Mouse (Mus musculus) forebrain, embryonic 11.5 days (tissue): ENCODE measurements around the gene Nub1. TPM values are rescaled to one million over a fixed set of nuclear protein-coding genes. Genes with fewer than 3 reads are reported as not detected.
A peak's percentile ranks its signal among the peaks of the same experiment; 100 is the strongest.

Experiments used
- ATAC-seq: fragments of 200-750 bp; cut with Nextera tagmentation; replicated peaks from 2 replicates; pipeline ENCODE4 v1.8.0; 2017; ENCODE audit warnings: moderate TSS enrichment; ENCODE audit not compliant: low FRiP score
- DNase-seq: peaks from one replicate; pipeline ENCODE4 v3.0.0-alpha.2; 2017; ENCODE audit warnings: low spot score
- H3K27ac ChIP-seq: fragments of 300-500 bp; sonication (generic); 2 replicates; pipeline ENCODE4 v1.5.1; 2014; ENCODE audit warnings: low read depth, low read length
- H3K27me3 ChIP-seq: fragments of 300-500 bp; sonication (generic); 2 replicates; pipeline ENCODE4 v1.6.1; 2014; ENCODE audit warnings: mild to moderate bottlenecking, low read length, mixed read lengths; ENCODE audit not compliant: control insufficient read depth, insufficient read depth
- H3K36me3 ChIP-seq: fragments of 300-500 bp; sonication (generic); 2 replicates; pipeline ENCODE4 v1.6.1; 2014; ENCODE audit warnings: mild to moderate bottlenecking, low read length, moderate library complexity, mixed read lengths; ENCODE audit not compliant: control insufficient read depth, insufficient read depth
- H3K4me1 ChIP-seq: fragments of 300-500 bp; sonication (generic); replicated peaks from 2 replicates; pipeline ENCODE4 v1.6.1; 2014; ENCODE audit warnings: low read length, mixed read lengths; ENCODE audit not compliant: control insufficient read depth, insufficient read depth
- H3K4me2 ChIP-seq: fragments of 300-500 bp; sonication (generic); 2 replicates; pipeline ENCODE4 v1.6.1; 2014; ENCODE audit warnings: low read depth, mild to moderate bottlenecking, low read length, moderate library complexity, mixed read lengths; ENCODE audit not compliant: severe bottlenecking
- H3K4me3 ChIP-seq: fragments of 300-500 bp; sonication (generic); 2 replicates; pipeline ENCODE4 v1.5.1; 2014; ENCODE audit warnings: low read depth, low read length
- H3K9ac ChIP-seq: fragments of 300-500 bp; sonication (generic); 2 replicates; pipeline ENCODE4 v1.6.1; 2014; ENCODE audit warnings: low read length
- H3K9me3 ChIP-seq: fragments of 300-500 bp; sonication (generic); 2 replicates; pipeline ENCODE4 v1.6.1; 2016; ENCODE audit warnings: low read length, mixed read lengths; ENCODE audit not compliant: control insufficient read depth
- WGBS: fragments of 180-500 bp; shearing (Covaris S2); extraction: QIAGEN DNeasy Blood & Tissue Kit; methylation state at CpG from one replicate; pipeline ENCODE4 v1.1.7; 2014; 5-methylcytosine and 5-hydroxymethylcytosine counted together
- polyA plus RNA-seq: library from polyadenylated mRNA; unstranded; fragments of >200 nt; fragmentation: Nextera tagmentation; extraction: Ambion mirVana; gene quantifications from 2 replicates; pipeline ENCODE4 v1.2.1, GENCODE M21; 2014

The Nub1 gene
- polyA plus RNA-seq, 1 experiment from 2014 or later, result 33.9 TPM

- peaks cover 8% of the 10 kb centered on the region; the same call in 1 of the 2 replicates for H3K4me1 ChIP-seq
- no peak overlapping the region for H3K27ac ChIP-seq
- DNase-seq, result no peak
These were observed 66.8 kb downstream of the Nub1 start for GRCm38 (mm10) chr5:24752175-24752498.

GRCm38 (mm10) chr5:24756931-24757330 is 71.6 kb downstream of the Nub1 start:
- no peak for DNase-seq
- WGBS, result 55% methylated on average over 3 of the region's 3 CpGs
- H3K4me3 ChIP-seq, result no peak overlapping the region
- H3K9me3 ChIP-seq, result no peaks in the 10 kb centered on the region
- H3K27ac ChIP-seq, result no peak overlapping the region
- H3K4me2 ChIP-seq, result no peak overlapping the region
- H3K36me3 ChIP-seq, result no peaks in the 10 kb centered on the region
- H3K4me1 ChIP-seq, result no peaks in the 10 kb centered on the region; the same call in 1 of the 2 replicates
- no peak for ATAC-seq
- H3K27me3 ChIP-seq, result no peaks in the 10 kb centered on the region
- no peak overlapping the region for H3K9ac ChIP-seq

More at GRCm38 (mm10) chr5:24752175-24752498, 66.8 kb downstream of the Nub1 start:
- Histone ChIP-seq H3K9ac (peak overlapping the region; percentile 83; the same call in 1 of the 2 replicates), H3K4me2 (peak overlapping the region; percentile 96; the same call in 1 of the 2 replicates), H3K36me3 (no peaks in the 10 kb centered on the region), H3K9me3 (no peaks in the 10 kb centered on the region), H3K27me3 (no peaks in the 10 kb centered on the region; the same call in 1 of the 2 replicates), H3K4me3 (no peak overlapping the region)
- 5% methylated on average over 2 of the region's 2 CpGs for WGBS
- no peak for ATAC-seq

- 29% methylated on average over 18 of the region's 18 CpGs for WGBS
- Histone ChIP-seq H3K9ac (no peak within 1 kb of the TSS), H3K27ac (no peak within 1 kb of the TSS), H3K4me1 (no peaks in the 10 kb centered on the region), H3K27me3 (no peaks in the 10 kb centered on the region), H3K4me3 (no peak within 1 kb of the TSS), H3K9me3 (no peaks in the 10 kb centered on the region), H3K4me2 (no peak within 1 kb of the TSS), H3K36me3 (no peaks in the 10 kb centered on the region)
- no peak for DNase-seq
- no peak for ATAC-seq
These were observed 72.5 kb downstream of the Nub1 start, which contains the start of gene Crygn for GRCm38 (mm10) chr5:24757816-24758215. TSS of gene Crygn (minus strand) at chr5:24758008.

Other genes starting within 250 kb of the Nub1 start
- gene Fastk, start 240.2 kb upstream of the Nub1 start, polyA plus RNA-seq, result 104 and 116 TPM in 2 replicates
- 30.2 and 31.8 TPM in 2 replicates for gene Tmub1, start 237.7 kb upstream of the Nub1 start, polyA plus RNA-seq
- gene Agap3, start 233.4 kb upstream of the Nub1 start, polyA plus RNA-seq, result 52.7 and 67.0 TPM in 2 replicates
- gene Gbx1, start 158.3 kb upstream of the Nub1 start, polyA plus RNA-seq, result 0.64 and 0.79 TPM in 2 replicates
- gene Asb10, start 144.6 kb upstream of the Nub1 start, polyA plus RNA-seq, result 0.11 TPM in 1 of 2 replicates, not detected in the other
- gene 4931409K22Rik, start 128.7 kb upstream of the Nub1 start, polyA plus RNA-seq, result 0.20 TPM in 1 of 2 replicates, not detected in the other
- gene Abcf2, start 108.1 kb upstream of the Nub1 start, polyA plus RNA-seq, result 153 and 165 TPM in 2 replicates
- 11.4 and 11.5 TPM in 2 replicates for gene Chpf2, start 98.8 kb upstream of the Nub1 start, polyA plus RNA-seq
- gene Smarcd3, start 61.1 kb upstream of the Nub1 start, polyA plus RNA-seq, result 76.0 and 93.8 TPM in 2 replicates
- 13.6 and 16.1 TPM in 2 replicates for gene Wdr86, start 45.2 kb downstream of the Nub1 start, polyA plus RNA-seq
- not detected in 2 replicates for gene Crygn, start 72.5 kb downstream of the Nub1 start, polyA plus RNA-seq
- gene Rheb, start 157.1 kb downstream of the Nub1 start, polyA plus RNA-seq, result 189 and 202 TPM in 2 replicates